Mouse (Mus musculus) megakaryocyte, embryonic 14.5 days (primary cell): Measurements from ENCODE around the gene Tagap. TPM values are rescaled to one million over a fixed set of nuclear protein-coding genes. Genes with fewer than 3 reads are reported as not detected.
"Not testable (repeated sequence)": the region's sequence is repeated elsewhere in the genome, so short reads cannot be mapped to it uniquely, and the experiment has no call there.

Experiments used
- H3K27me3 ChIP-seq: replicated peaks from 2 replicates; pipeline ENCODE3; 2012; ENCODE audit warnings: inconsistent platforms
- H3K36me3 ChIP-seq: replicated peaks from 2 replicates; pipeline ENCODE3; 2012; ENCODE audit warnings: low read length, inconsistent platforms, mixed read lengths
- H3K4me1 ChIP-seq: 2 replicates; pipeline ENCODE4 v1.6.1; 2012; ENCODE audit warnings: inconsistent platforms
- H3K4me3 ChIP-seq: replicated peaks from 2 replicates; pipeline ENCODE3; 2012; ENCODE audit warnings: moderate library complexity, mild to moderate bottlenecking, inconsistent platforms
- H3K9me3 ChIP-seq: 2 replicates; pipeline ENCODE4 v1.6.1; 2012; ENCODE audit warnings: inconsistent platforms
- polyA plus RNA-seq: library from polyadenylated mRNA; stranded (reverse); fragments of >175 nt; gene quantifications from 2 replicates; pipeline ENCODE4 v1.2.3, GENCODE M21; 2012; ENCODE audit warnings: low replicate concordance; ENCODE audit not compliant: insufficient read depth

Gene Tagap
- polyA plus RNA-seq, 1 experiment: 0.49 TPM

GRCm38 (mm10) chr17:7969782-7970181 lies 44.0 kb downstream of the Tagap start:
- H3K4me3 ChIP-seq, H3K36me3 ChIP-seq, H3K4me1 ChIP-seq, H3K27me3 ChIP-seq, H3K9me3 ChIP-seq: not testable (repeated sequence)

GRCm38 (mm10) chr17:7983484-7983883 lies 57.7 kb downstream of the Tagap start:
- H3K4me3 ChIP-seq, H3K4me1 ChIP-seq, H3K36me3 ChIP-seq, H3K9me3 ChIP-seq, H3K27me3 ChIP-seq: not testable (repeated sequence)

Other genes starting within 250 kb of the Tagap start
- 4.3 TPM in 1 of 2 replicates, not detected in the other for gene Fndc1, start 98.7 kb upstream of the Tagap start, polyA plus RNA-seq
- gene Rsph3a, start 19.6 kb downstream of the Tagap start, polyA plus RNA-seq: 62.6 and 98.0 TPM in 2 replicates
- not detected in 2 replicates for gene Gm49673, start 221.8 kb downstream of the Tagap start, polyA plus RNA-seq
- 29.1 and 88.8 TPM in 2 replicates for gene Rnaset2a, start 222.1 kb downstream of the Tagap start, polyA plus RNA-seq
- gene Fgfr1op, start 239.5 kb downstream of the Tagap start, polyA plus RNA-seq: 2.2 TPM in 1 of 2 replicates, not detected in the other